Mouse (Mus musculus) yolk sac, embryonic 10.5 days (tissue): Measurements from ENCODE around the gene Nbeal1.
"Not testable (repeated sequence)": the region's sequence is repeated elsewhere in the genome, so short reads cannot be mapped to it uniquely, and the experiment has no call there.

Experiments used
- DNase-seq: peaks from one replicate; pipeline ENCODE4 v3.0.0-alpha.2; 2017; ENCODE audit warnings: low spot score

Nbeal1 gene

DNA sequence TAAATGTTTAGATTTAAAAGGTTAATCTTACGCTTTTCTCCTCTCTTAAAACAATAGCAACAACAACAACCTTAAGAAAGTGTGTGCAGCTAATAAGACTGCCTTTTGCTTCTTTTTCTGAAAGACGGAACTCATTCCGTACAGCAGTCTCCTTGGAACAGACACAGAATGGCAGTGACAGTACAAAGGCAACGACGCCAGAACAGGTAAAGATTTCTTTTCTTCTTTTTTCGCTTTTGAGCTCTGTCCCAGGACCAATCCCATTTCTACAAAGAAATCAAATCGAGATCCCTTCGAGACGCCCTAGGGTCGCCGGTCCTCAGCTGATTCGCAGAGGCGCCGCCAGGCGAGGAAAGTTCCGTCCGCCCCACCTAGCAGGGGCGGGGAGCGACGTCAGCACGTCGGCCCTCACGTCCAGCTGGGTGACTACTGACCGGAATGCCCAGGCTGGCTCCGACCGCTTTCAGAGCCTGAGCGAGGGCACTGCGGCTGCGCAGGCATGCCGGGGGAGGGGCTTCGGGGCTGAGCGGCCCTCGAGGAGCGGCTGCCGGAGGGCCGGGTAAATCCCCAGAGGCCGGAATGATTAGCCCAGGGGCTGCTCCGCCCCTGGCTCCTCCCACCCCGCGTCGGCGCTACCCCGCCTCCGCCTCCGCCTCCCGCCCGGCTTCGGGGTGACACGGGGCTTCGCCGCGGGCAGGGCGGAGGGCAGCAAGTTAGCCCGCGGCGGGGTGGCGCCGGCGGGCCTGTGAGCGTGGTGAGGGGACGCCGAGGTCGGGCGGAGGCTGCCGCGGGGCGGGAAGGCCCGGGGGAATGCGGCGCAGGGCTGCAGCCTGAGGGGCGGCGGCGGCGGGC is at the start of gene Nbeal1:
Gene Nbeal1 (plus strand): TSS at position 668 of the 852 bp plus-strand sequence.
- DNase-seq: peak; percentile 100

DNA sequence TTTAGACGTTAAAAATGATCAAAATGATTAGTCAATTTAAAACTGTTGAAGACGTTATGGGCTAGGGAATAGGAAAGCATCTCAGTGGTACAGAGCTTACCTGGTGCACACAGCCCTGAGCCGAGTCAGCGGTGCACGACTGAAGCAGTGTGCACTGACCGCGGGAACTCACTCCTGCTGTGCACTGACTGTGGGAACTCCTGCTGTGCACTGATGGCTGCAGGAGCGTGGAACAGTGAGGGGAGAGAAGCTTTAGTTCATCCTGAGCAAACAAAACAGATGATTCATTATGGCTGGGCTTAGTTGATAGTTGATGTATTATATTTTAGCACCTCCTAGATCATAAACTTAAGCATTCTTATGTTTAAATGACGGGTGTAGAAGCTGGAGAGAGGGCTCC is 43.1 kb upstream of the Nbeal1 start:
- no peak for DNase-seq

- DNase-seq: peak; percentile 28
Observed at GRCm38 (mm10) chr1:60152700-60153099, 27.7 kb upstream of the Nbeal1 start.

- no peak for DNase-seq
Observed at GRCm38 (mm10) chr1:60156651-60157050, 23.7 kb upstream of the Nbeal1 start.

- DNase-seq: no peak
Observed at GRCm38 (mm10) chr1:60158411-60158810, 22.0 kb upstream of the Nbeal1 start.

DNA sequence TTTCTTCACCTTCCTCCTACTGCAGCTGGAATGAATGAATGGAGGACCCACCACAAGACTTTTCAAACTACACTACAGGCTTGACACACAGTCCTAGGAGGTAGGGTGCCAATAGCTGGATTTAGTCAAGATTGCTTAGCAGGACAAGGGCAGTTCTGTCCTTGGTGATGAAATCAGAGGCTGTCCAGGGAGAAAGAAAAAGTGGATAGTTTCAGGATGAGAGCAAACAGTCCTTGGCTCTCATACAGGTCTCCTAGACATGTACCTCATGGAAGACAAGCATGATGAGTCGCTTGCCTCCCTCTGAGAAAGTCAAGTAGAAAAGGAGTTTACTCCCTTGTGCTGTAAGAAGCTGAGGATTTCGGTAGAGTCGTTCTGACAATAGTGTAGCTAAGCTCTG is 16.7 kb upstream of the Nbeal1 start:
- no peak for DNase-seq

GRCm38 (mm10) chr1:60169626-60170025 is 10.8 kb upstream of the Nbeal1 start:
- DNase-seq: no peak

DNA sequence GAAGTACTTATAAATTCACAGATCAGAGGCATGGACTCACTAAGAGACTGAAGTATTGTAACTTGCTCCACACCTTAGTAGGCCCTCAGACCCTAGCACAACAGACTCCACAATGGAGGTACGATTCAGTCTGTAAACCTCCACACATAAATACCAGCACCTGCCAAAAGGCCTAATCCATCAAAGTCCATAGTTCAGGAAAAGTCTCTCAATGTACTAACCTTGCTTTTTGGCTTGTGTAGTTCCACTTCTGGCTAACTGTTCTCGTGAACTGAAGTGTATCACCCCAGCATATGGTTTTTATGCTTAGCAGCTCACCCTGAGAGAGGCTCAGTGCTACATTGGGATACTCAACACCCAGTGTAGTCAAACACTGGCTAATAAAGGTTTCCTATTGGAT is 10.1 kb upstream of the Nbeal1 start:
- DNase-seq: no peak

- no peak for DNase-seq
Observed at GRCm38 (mm10) chr1:60173119-60173518, 7.3 kb upstream of the Nbeal1 start.

DNA sequence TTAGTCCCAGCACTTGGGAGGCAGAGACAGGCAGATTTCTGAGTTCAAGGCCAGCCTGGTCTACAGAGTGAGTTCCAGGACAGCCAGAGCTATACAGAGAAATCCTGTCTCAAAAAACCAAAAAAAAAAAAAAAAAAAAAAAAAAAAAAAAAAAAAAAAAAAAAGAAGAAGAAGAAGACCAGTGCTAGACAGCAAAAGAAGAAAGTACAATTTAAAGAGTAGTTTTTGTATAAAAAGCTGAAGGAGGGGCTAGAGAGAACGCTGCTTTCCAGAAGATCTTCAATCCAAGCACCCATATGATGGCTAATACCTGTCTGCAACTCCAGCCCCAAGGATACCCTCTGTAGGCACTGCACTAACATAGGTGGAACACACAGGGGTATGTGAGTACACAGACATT is 2.6 kb upstream of the Nbeal1 start:
- not testable (repeated sequence) for DNase-seq

GRCm38 (mm10) chr1:60179376-60179775 is 1.0 kb upstream of the Nbeal1 start:
- no peak for DNase-seq

GRCm38 (mm10) chr1:60180784-60181221 is 404 bp downstream of the Nbeal1 start:
- peak; percentile 88 for DNase-seq

DNA sequence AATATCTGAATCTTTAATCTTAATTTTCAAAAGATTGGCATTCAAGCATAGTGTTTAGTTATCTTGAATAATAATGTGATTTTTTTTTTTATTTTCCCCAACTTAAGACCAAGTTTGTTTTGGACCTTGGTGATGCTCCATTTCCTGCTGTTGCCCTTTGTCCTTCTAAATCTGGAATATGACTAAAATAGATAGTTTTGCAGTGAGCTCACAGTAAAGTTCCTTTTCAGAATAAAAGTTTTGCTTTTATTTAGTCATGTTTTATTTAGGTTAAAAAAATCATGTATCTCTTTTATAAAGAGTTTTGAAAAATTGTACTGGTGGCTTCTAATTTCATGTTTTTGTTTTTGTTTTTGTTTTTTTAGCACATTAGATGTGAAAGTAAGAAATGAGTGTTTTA is 8.1 kb downstream of the Nbeal1 start:
- DNase-seq: no peak

- no peak for DNase-seq
Observed at GRCm38 (mm10) chr1:60196813-60197212, 16.4 kb downstream of the Nbeal1 start.

GRCm38 (mm10) chr1:60199006-60199405 is 18.6 kb downstream of the Nbeal1 start:
- DNase-seq: no peak

GRCm38 (mm10) chr1:60236261-60236660 is 55.9 kb downstream of the Nbeal1 start:
- no peak for DNase-seq

DNA sequence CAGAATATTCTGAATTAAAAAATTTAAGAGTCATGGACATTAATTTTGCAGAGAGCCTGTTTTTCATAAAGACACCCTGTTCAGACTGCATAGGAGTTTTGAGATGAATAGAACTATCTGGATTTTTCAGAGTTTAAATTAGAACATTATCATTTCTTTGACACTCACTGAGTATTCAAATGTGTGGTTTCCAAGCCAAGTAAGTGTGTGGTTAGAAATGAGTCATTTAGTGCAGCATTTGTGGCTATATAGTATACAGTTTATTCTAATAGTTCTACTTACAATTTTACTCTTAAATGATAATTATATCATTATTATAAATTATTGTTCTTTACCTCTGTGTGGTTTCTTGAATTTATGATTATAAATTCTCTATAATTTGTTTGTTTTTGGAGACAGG is 60.0 kb downstream of the Nbeal1 start:
- DNase-seq: no peak

GRCm38 (mm10) chr1:60268113-60268512 is 87.7 kb downstream of the Nbeal1 start:
- no peak for DNase-seq

- no peak for DNase-seq
Observed at GRCm38 (mm10) chr1:60269314-60269713, 88.9 kb downstream of the Nbeal1 start.

- no peak for DNase-seq
Observed at GRCm38 (mm10) chr1:60272471-60272870, 92.1 kb downstream of the Nbeal1 start.

DNA sequence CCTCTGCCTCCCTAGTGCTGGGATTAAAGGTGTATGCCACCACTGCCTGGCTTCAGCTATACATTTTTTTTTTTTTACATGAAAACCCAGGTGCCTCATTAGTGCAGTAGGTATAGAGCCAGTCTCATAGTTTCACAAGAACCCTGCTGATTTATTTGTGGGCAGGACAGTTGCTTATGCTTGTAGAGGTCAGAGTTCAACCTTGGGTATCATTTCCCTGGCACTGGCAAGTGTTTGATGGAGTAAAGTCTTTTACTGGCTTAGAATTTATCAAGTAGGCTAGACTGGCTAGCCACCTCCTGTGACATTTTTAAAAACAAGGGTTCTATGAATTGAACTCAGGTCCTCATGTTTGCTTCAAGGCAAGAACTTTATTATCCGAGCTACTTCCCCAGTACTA is 113.5 kb downstream of the Nbeal1 start:
- DNase-seq: no peak

DNA sequence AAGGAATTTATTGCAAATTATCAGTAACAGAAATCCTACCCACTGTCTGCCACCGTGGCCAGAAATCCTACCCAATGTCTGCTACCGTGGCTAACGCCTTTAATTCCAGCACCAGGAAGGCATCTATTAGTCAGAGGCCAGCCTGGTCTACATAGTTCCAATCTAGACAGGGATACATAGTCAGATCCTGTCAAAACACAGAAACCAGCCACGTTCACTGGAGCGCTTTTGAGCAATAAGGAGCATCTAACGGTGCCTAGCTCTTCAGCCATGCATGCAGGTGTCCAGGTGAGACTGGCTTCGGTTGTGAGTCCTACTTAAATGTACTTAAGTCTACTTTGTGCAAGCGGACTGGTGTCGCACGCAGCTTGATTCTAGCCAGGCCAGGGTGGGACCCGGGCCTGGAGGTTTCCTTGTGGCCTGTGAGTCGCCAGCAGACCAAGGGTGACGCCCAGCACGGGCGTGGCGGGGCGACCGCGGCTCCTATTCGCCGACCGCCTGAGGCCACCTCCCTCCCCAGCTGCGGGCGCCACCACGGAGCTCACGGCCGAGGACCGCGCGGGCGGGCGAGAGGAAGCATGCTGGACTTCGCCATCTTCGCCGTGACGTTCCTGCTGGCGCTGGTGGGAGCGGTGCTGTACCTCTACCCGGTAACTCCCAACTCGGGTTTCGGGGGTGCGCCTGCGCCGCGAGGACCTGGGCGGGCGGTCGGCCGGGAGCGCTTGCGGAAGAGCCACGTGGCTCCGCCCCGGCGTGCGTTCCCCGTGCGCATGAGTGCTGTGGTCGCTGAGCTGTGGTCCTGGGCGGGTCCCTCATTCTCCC is 162.6 kb downstream of the Nbeal1 start, which contains the start of gene Cyp20a1:
Gene Cyp20a1 (plus strand): TSS at position 516 of the 822 bp plus-strand sequence.
- DNase-seq: peak; percentile 94
